ENCODE assay signal across 7 mouse cellular contexts in the genomic region with DNA sequence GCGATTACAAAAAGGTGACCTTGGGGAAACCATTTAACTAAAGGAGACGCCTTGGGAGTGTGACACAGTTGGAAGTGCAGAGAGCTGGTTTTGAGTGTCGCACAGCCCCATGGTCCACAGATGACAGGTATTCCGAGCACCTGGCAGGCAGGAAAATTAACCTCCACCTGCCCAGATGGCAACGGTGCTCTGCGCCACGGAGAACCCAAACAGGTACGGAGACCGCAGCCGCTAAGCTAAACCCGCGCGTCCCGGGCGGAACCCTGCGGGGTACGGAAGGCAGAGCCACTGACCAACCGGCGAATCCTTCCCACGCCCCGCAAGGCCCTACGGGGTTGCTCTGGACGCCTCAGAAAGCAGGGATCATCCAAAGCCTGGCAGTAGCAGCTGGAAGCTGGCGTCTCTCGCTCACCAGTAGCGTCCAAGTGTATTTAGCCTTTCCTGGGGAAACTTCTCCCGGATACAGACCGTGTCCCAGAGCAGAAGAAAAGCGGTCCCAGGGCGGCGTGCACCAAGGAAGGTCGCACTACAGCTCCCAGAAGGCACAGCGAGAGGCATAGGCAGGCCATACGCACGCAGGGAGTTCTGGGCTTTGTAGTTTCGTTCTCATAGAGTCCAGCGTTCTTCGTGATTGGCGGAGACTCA. TPM values are rescaled to one million over a fixed set of nuclear protein-coding genes. Genes with fewer than 3 reads are reported as not detected.
DNase-seq lines count a peak whose midpoint lies in the region; ATAC-seq lines count a peak whose summit lies in the region.

A gene (minus strand): TSS at position 536 of the 645 bp plus-strand sequence.

- peak; percentile 100 for ATAC-seq in intestine, embryonic 16.5 days
- peak; percentile 99 for ATAC-seq in midbrain, embryonic 11.5 days (ENCODE audit: low FRiP score)

- no peaks in the 10 kb centered on the region for H3K4me1 ChIP-seq in intestine, embryonic 16.5 days (ENCODE audit: control insufficient read depth, insufficient read depth, low read length)
- 0 out of 2 replicates have a peak, but pooled peaks cover 4% of the 10 kb centered on the region for H3K4me1 ChIP-seq in midbrain, embryonic 11.5 days (ENCODE audit: control insufficient read depth, insufficient read depth, low read length)

- peak within 1 kb of the TSS; percentile 71 for H3K4me2 ChIP-seq in intestine, embryonic 16.5 days (ENCODE audit: low read depth, low read length)
- H3K4me2 ChIP-seq in midbrain, embryonic 11.5 days: peak within 1 kb of the TSS; percentile 74

- peak; percentile 70 to 77 for DNase-seq in adrenal gland, adult 18-20 months (ENCODE audit: low spot score in 2 of 2)
- peak; percentile 94 for DNase-seq in embryo, embryonic 11 days
- DNase-seq in gastrocnemius, postnatal 36 days: peak; percentile 75
- peak; percentile 90 to 92 for DNase-seq in left cerebral cortex, postnatal 36 days (ENCODE audit: low spot score in 2 of 2)
- DNase-seq in midbrain, embryonic 11.5 days (ENCODE audit: low spot score, missing footprints): peak; percentile 98
- DNase-seq in skeletal muscle tissue, adult 2 months (ENCODE audit: low read depth, low spot score): peak; percentile 79

- intact Hi-C loops in gastrocnemius, postnatal 36 days (cut with DNase I): no loop called here
- intact Hi-C loops in left cerebral cortex, postnatal 36 days (cut with DNase I): no loop called here

- H3K36me3 ChIP-seq in intestine, embryonic 16.5 days (ENCODE audit: control insufficient read depth, insufficient read depth, low read length): no peaks in the 10 kb centered on the region; the same call in 1 of the 2 replicates
- 0 out of 2 replicates have a peak, but pooled peaks cover 2% of the 10 kb centered on the region for H3K36me3 ChIP-seq in midbrain, embryonic 11.5 days (ENCODE audit: control insufficient read depth, insufficient read depth, low read length)

- H3K27me3 ChIP-seq in intestine, embryonic 16.5 days (replicated peaks; ENCODE audit: control insufficient read depth, insufficient read depth, low read length): no peaks in the 10 kb centered on the region
- H3K27me3 ChIP-seq in midbrain, embryonic 11.5 days (ENCODE audit: control insufficient read depth, insufficient read depth, low read length): no peaks in the 10 kb centered on the region

- H3K27ac ChIP-seq in intestine, embryonic 16.5 days (ENCODE audit: low read length): peak within 1 kb of the TSS; percentile 83
- no peak within 1 kb of the TSS for H3K27ac ChIP-seq in midbrain, embryonic 11.5 days (ENCODE audit: low read depth, low read length)

- WGBS in intestine, embryonic 16.5 days: under 1% methylated on average over 39 of the region's 39 CpGs
- under 1% methylated on average over 39 of the region's 39 CpGs for WGBS in midbrain, embryonic 11.5 days

- H3K9ac ChIP-seq in intestine, embryonic 16.5 days (ENCODE audit: low read depth, low read length): peak within 1 kb of the TSS; percentile 83
- peak within 1 kb of the TSS; percentile 66 for H3K9ac ChIP-seq in midbrain, embryonic 11.5 days (ENCODE audit: low read length)

- peak within 1 kb of the TSS; percentile 86 for H3K4me3 ChIP-seq in intestine, embryonic 16.5 days (ENCODE audit: low read length)
- H3K4me3 ChIP-seq in midbrain, embryonic 11.5 days (ENCODE audit: low read depth, low read length): peak within 1 kb of the TSS; percentile 59

- H3K9me3 ChIP-seq in intestine, embryonic 16.5 days (ENCODE audit: control insufficient read depth, low read length): no peaks in the 10 kb centered on the region
- no peaks in the 10 kb centered on the region for H3K9me3 ChIP-seq in midbrain, embryonic 11.5 days (ENCODE audit: control insufficient read depth, low read length)

RNA-seq across cellular contexts. Expression of the gene that starts here (rescaled TPM):
- 10 to 100 TPM; 20.8 to 22.3 TPM for total RNA-seq in adrenal gland, adult 18-20 months (2021)
- total RNA-seq in gastrocnemius, postnatal 36 days (2021): 10 to 100 TPM; 15.3 to 16.3 TPM
- polyA plus RNA-seq in intestine, embryonic 16.5 days (2015; fragmentation: Nextera tagmentation; extraction: Ambion mirVana): 11.3 and 12.0 TPM in 2 replicates
- total RNA-seq in left cerebral cortex, postnatal 36 days (2021): 10 to 100 TPM; 14.9 to 15.5 TPM
- polyA plus RNA-seq in midbrain, embryonic 11.5 days (2014; fragmentation: Nextera tagmentation; extraction: Ambion mirVana): 21.0 and 21.8 TPM in 2 replicates
